Mouse (Mus musculus) c-Kit-negative CD71-positive TER-119-positive erythroid progenitor cells, embryonic 14.5 days (primary cell): ENCODE data around the gene Taok3.

Experiments
- DNase-seq: peaks from one replicate; pipeline ENCODE4 v3.0.0-alpha.2; 2013; ENCODE audit warnings: low read depth, low spot score

Gene Taok3

DNA sequence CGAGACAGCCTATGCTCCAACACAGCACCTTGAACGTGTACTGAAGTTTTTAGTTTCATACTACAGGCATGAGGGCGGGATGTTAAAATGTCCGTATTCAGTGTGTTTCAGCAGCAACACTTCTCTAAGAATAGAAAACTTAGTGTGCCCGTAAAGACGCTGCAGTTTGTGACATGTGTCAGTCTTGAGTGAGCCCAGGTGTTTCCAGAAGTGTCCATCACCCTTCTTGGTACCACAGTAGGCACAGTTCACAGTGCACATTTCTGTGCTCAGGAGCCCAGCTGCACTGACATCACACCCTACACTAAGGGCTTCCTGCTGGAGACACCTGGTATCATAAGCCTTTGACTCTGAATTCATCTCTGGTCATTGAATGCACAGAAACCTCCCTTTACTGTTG, 58.6 kb downstream of the Taok3 start:
- no peak for DNase-seq

DNA sequence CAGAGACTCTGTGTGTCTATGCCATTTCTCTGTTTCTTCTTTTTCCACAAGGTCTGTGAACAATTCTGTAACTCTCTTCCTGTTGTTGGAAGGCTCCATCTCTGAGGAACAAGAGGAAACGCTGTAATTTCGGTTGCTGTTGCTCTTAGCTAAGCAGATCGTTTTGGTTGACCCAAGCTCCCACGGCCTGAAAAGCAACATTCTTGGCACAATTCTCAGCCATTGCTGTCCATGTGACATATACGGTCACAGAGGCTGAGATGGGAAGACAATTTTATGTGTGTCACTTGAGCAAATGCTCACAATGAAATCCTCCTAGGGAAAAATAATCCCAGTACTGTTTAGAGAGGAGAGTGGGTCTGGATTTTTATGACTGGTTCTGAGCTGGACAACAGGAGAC, 62.0 kb downstream of the Taok3 start:
- no peak for DNase-seq

DNA sequence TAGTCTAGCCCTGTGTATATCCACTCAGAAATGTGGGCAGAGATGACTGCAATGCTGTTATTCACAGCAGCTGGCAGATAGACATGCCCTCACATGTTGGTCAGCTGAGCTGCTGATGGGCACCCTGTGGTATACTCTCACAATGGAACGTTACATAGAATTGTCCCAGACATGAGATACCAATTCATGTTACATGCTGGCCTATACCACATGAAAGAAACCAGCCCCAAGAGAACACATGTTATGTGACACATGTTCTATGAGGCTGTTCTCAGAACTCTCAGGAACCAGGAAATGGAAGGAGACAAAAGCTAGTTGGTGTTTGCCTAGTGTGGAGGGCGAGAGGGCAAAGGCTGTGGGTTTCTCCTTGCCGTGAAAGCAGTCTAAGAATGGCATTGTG, 62.5 kb downstream of the Taok3 start:
- DNase-seq = no peak

DNA sequence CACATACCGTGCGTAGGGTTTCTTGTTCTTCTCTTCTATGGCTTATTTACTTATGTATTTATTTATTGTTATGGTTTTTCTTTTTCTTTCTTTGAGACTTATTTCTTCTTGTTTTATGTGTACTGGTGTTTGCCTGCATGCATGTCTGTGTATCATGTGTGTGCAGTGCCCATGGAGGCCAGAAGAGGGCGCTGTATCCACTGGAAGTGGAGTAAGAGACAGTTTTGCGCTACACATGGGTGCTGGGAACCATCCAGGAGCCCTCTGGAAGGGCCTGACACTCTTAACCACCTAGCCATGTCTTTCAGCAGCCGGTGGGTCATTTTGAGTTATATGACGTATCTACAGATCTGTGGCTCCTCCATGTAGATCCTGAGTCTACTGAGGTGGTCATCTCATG, 64.9 kb downstream of the Taok3 start:
- DNase-seq = no peak

DNA sequence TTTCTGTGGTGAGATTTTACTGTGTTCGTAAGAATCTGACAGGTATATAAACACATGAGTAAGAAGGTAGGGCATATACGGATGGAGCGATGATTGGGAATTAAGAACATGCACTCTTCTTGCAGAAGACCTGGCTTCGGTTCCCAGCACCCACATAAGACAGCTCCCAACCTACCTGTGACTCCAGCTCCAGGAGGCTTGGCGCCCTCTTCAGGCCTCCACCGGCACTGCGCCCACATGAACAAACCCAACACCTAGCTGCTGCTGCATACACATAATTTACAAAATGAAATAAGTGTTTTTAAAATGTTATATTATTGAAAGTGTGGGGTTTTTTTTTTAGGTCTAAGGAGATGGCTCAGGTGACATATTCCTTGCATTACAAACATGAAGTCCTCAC, 65.7 kb downstream of the Taok3 start:
- no peak for DNase-seq

DNA sequence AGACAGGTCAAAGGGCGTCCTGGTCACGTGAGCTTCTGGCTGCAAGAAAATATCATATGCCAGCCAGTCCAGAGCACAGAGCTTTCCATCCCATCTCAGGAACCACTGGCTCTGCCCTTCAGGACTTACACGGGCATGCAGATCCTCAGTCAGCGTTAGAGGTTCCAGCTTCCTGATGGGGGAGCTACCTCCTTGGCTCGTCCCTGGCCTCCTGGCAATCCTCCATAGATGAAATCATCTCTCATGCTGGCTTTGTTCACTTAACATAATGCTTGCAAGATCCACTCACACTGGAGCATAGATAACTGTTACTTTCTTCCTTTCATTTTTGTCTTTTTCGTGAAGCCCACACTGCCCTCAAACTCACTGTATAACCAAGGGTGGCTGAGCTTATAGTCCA, 72.1 kb downstream of the Taok3 start:
- no peak for DNase-seq

DNA sequence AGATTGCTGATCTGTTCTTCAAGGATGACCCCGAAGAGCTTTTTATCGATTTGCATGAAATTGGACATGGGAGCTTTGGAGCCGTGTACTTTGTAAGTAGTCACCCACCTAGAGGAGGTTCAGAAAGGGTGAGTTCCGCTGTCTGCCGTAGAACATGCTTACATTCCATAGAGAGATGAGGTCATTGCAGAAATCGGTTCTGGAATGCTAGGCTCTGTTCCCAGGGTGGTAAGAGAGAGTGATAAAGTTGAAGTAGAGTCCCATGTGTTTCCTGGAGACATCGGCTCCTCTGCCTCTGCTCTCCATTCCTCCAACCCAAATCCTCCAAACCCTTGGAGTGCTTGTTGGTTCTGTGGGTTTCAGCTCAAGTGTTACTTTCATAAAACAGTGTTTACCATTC, 73.8 kb downstream of the Taok3 start:
- no peak for DNase-seq

DNA sequence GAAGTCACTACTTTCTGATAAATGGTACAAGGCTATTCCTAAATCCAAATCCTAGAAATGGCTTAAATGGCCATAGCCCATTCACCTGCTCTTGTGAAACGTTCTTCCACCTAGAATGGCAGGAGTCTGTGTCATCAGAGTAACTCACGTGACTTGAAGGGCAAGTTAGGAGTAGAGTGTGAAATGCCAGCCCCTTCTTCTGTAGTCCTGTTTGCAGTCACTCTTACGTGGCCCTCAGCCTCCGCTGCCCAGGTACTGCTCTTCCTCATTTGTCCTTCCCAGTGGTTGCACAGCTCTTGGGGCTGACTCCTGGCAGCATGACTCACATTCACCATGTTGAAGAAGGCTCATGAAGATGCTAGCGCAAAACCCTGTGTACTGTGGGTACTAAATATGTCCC, 74.7 kb downstream of the Taok3 start:
- DNase-seq = no peak

DNA sequence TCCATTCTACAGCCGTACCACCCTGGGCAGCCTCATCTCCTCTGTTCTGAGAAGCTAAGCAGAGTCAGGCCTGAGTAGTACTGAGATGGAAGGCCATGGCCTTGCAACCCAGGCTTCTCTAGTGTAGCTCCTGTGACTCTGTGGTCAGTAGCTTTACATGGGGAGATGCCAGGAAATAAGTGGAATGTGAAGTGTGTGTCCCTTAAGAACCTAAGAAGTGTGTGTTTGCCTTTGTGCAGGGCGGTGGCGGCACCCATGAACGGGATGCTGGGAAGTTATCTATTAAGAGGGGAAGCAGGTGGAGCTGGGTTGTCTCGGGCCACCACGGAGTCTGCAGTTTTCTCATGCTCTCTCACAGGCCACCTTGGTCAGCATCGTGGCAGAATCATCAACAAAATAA, 76.6 kb downstream of the Taok3 start:
- DNase-seq = no peak

DNA sequence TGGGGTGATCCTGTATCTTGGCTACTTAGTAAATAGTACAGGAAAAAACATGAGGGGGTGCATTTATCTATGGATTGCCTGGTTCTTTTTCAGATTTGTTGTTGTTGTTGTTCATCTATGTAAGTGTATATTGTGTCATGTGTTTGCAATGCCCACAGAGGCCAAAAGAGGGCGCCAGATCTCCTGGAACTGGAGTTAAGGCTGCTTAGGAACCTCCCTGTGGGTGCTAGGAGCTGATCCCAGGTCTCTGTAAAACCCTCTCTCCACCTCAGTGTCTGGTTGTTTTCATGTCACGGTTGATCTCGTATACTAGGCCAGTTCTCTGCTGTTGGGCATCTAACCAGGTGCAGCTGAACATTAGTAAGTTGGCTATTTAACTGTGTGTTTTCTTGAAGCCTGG, 78.5 kb downstream of the Taok3 start:
- DNase-seq = no peak

DNA sequence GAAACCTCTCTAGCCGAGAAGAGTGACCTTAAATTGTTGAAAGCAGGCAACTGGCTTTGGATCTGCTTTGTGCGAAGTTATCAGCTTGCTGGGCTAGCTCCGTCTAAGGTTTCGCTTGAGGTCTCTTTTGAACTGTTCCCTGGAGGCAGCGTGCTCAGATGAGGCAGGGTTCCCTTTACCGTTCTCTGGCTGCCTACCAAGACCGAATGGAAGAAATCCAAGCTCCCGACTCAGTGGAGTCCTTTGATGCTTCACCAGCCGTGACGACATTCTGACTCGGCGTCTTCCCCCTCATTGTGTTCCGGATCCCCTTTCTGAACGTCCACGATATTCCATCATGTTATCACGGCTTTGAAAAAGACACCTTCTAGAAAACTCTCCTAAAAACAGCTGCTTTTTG, 87.4 kb downstream of the Taok3 start:
- no peak for DNase-seq

DNA sequence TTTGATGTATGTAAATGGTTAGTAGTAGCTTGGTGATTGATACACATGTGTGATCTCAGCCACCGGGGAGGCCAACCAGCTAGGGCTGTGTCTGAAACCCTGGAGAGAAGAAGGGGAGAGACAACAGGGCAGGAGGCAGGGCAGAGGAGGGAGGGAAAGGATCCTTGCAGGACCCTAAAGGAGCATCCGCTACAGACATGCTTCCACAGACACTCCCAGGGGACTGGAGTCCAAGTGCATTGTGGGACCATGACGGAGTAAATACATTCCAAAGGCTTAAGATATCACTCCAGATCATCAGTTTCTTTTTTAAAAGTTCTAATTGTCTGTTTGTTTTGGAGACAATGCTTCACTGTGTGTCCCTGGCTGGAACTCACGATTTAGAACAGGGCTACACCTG, 94.1 kb downstream of the Taok3 start:
- DNase-seq = no peak

DNA sequence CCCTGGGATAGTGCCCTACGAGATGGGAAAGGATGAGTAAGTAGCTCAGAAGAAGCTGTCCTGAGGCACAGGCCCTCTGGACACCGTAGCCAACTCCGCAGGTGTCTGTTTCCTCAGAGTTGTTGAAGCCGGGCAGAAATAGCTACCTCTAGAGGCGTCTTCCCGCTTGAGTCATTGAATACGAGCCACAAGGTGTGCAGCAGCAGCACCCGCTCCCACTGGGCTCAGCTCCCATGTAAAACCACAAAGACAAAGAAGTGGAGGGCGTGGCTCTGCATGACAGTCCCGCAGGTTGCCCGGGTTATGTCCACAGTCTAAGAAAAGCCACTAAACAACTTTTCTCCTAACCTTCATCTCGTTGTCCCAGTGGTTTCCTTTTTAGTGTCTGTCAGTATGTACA, 111.1 kb downstream of the Taok3 start:
- no peak for DNase-seq

DNA sequence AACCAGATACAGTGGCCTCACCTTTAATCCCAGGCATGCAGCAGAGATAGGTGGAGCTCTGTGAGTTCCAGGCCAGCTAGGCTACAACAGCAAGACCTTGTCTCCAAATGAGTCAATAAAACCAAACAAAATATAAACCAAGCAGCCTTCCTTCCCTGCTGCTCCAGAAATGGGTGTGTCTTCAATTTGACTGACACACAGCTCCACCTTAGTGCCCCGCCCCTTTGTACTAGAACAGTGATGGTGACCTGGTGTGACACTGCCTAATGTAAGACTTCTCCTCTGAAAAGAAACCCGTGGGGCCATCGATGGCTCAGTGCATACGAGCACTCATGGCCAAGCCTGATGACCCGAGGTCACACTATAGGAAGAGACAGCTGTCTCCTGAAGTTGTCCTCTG, 116.6 kb downstream of the Taok3 start:
- DNase-seq = no peak

DNA sequence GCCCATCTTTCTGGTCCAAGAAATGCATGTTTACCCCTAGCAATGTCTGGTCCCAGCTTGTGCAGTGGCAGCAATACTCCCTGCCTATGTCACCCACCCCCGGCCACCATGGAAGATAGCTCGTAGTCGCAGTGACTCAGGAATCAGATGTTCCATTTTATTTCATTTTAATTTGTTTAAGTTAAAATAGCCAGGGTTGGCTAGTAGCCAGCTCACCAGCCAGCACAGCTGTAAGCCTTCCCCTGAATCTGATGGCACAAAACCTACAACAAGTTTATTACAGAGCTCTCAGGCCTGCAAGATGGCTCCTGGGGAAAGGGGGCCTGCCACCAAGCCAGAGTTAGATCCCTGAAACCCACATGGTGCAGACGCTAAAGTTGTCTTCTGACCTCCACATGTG, 119.2 kb downstream of the Taok3 start:
- no peak for DNase-seq

DNA sequence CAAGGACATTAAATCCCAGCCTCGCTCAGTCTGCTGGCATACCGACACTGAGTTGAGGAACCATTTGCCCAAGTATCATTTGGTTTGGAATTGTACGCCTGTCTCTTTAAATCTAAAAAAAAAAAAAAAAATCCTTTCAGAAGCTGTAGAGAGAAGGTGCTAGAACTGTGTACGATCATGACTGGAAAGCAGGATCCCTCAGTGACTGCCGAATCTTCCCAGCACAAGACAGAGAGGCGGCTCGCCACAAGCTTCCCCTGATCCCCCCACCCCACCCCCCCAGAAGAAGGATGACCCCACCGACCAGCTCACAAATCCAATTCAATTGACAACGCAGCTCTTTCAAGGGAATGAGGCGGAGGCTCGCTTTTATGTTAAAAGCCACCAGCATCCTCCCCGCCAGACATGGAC, 120.4 kb downstream of the Taok3 start:
- DNase-seq = no peak

DNA sequence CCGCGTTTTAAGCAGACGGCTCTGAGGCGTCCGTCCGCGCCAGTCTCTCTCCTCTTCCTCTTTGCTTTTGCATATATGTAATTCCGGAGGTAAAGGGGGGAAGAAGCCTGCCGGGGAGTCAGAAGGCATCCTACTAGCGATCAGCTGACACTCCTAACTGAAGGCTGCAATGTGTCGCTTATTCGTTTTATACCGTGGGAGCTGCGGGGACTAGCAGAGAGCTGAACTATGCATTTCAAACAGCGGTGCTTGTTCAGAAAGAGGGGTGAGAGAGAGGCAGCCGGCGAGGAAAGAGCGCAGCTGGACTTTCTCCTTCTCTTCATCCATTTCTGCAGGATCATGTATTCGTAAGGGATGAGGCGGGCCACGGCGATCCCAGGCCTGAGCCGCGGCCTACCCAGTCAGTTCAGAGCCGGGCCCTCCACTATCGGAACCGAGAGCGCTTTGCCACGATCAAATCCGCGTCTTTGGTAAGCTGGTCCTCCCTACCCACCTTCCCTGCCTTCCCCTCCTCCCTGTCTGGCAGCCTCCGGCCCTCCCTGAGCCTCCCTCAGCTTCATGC, 120.9 kb downstream of the Taok3 start:
- no peak for DNase-seq

DNA sequence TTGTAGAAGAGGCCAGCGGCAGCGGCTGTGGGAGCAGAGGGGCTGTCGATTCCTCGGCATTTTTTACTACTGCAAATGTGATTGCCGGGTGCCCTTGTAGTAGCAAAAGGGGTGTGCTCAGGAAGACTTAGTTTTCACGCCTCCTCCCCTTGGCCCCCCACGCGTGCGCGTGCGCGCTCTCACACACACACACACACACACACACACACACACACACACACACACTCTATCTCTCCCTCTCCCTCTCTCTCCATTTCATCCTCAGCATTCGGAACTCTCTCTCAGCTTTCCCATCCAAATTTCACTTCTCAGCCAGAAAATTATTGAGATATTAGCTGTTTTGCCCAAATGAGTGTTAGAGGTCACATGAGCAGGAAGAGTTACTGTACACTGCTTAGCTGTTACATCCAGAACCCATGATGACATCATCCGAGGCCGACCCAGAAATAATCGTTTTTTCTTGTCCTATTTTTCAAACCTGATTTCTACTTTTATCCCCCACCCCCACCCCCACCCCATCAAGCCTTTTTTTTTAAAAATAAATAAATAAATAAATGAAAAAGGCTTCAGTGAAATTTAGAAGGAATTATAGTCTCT, 122.1 kb downstream of the Taok3 start:
- no peak for DNase-seq

DNA sequence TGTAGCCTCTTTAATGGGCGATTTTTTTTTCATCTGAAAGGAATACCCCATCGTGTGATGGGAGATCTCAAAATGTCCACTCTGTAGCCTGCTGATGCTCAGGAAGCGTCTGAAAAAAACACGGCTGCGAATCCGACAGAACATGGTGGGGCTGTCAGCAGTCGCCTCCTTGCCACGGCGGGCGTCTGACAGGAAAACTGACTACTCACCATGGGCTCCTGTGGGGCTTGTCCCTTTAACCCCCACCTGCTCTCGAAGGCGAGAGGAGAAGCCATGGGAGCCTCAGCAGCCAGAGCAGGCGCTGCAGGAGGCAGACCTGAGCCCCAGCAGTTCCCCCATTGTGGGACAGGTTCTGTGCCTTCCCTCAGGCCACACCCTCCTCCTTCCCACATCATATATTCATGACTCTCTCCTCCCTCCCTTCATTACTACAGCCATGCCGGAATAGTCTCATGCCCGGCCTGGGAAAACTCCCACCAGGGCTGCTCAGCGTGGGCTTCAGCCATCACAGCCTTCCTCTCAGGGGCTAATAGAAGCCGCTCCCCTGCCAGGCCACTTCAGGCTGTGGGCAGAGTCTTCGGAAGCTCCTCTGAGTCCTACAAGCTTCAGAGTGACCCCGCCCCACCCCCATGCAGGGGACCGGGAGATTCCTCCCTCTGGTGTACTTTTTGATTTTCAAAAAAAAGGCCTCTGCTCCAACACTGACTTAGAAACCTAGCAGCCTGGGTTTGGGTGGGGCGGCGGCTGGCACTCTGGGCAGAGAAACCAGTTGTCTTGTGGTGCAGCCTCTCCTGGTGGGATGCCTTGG, 122.9 kb downstream of the Taok3 start:
- no peak for DNase-seq

DNA sequence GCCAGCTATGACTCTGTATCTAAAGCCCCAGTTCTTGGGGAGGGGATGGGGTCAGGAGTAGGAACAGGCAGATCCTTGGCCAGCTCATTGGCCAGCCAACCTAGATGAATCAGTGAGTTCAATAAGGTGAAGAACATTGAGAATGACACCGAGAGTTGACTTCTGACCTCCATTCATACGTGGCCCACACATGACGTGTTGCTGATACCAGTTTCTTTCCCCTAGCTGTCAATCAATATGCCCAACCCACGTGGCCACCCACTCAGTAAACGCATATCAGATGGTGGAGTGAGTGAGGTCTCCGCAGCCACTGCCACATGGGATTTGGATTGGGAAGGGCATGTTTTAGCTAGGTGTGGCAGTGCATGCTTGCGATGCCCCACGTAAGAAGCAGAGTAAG, 125.2 kb downstream of the Taok3 start:
- DNase-seq = no peak

DNA sequence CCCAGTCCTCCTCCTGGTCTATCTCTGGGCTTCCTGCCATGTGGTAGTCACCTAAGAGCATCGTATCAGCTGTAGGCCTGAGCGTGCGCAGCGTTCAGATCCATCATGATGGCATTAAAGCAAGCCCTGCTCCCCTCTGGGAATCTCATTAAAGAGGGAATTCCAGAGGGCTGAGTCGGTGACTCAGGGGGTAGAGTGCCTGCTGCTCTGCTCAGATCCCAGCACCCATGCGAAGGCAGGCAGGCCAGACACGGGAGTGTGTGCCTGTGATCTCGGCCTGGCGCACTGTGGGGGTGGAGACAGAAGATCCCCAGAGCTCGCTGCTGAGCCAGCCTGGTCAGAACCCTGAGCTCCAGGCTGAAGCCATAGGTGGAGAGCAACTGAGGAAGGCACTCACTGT, 128.4 kb downstream of the Taok3 start:
- DNase-seq = no peak

DNA sequence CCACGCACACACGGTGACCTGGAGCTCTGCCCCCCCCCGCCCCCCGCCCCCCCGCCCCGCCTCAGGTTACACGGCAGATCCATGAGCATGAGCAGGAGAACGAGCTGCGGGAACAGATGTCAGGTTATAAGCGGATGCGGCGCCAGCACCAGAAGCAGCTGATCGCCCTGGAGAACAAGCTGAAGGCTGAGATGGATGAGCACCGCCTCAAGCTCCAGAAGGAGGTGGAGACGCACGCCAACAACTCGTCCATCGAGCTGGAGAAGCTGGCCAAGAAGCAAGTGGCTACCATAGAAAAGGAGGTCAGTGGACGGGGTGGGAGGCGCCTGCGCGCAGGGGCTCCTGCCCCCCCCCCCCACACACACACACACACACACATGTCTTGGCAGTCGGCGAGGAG, 130.9 kb downstream of the Taok3 start:
- DNase-seq = no peak

DNA sequence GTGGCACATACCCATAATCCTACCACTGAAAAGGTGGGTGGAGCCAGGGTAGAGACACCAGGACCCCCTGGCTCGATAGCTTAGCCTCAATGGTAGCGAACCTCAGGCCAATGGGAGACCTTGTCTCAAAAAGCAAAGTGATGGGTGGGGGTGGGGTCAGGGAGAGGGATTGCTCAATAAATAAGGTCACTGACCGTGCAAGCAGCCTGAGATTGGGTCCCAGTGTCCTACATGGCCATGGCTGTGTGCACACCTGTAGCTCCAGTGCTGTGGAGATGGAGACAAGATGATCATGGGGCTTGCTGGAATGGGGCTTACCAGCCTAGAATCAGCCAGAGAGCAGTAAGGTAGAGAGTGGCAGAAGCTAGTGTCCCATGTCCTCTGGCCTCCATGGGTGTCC, 131.8 kb downstream of the Taok3 start:
- no peak for DNase-seq
